Mouse (Mus musculus) forebrain, embryonic 11.5 days (tissue): ENCODE measurements around the gene Prkag2. TPM values are rescaled to one million over a fixed set of nuclear protein-coding genes. Genes with fewer than 3 reads are reported as not detected.

Experiments
- ATAC-seq: fragments of 200-750 bp; cut with Nextera tagmentation; replicated peaks from 2 replicates; pipeline ENCODE4 v1.8.0; 2017; ENCODE audit warnings: moderate TSS enrichment; ENCODE audit not compliant: low FRiP score
- DNase-seq: peaks from one replicate; pipeline ENCODE4 v3.0.0-alpha.2; 2017; ENCODE audit warnings: low spot score
- H3K27ac ChIP-seq: fragments of 300-500 bp; sonication (generic); 2 replicates; pipeline ENCODE4 v1.5.1; 2014; ENCODE audit warnings: low read depth, low read length
- H3K27me3 ChIP-seq: fragments of 300-500 bp; sonication (generic); 2 replicates; pipeline ENCODE4 v1.6.1; 2014; ENCODE audit warnings: mild to moderate bottlenecking, low read length, mixed read lengths; ENCODE audit not compliant: control insufficient read depth, insufficient read depth
- H3K36me3 ChIP-seq: fragments of 300-500 bp; sonication (generic); 2 replicates; pipeline ENCODE4 v1.6.1; 2014; ENCODE audit warnings: mild to moderate bottlenecking, low read length, moderate library complexity, mixed read lengths; ENCODE audit not compliant: control insufficient read depth, insufficient read depth
- H3K4me1 ChIP-seq: fragments of 300-500 bp; sonication (generic); replicated peaks from 2 replicates; pipeline ENCODE4 v1.6.1; 2014; ENCODE audit warnings: low read length, mixed read lengths; ENCODE audit not compliant: control insufficient read depth, insufficient read depth
- H3K4me2 ChIP-seq: fragments of 300-500 bp; sonication (generic); 2 replicates; pipeline ENCODE4 v1.6.1; 2014; ENCODE audit warnings: low read depth, mild to moderate bottlenecking, low read length, moderate library complexity, mixed read lengths; ENCODE audit not compliant: severe bottlenecking
- H3K4me3 ChIP-seq: fragments of 300-500 bp; sonication (generic); 2 replicates; pipeline ENCODE4 v1.5.1; 2014; ENCODE audit warnings: low read depth, low read length
- H3K9ac ChIP-seq: fragments of 300-500 bp; sonication (generic); 2 replicates; pipeline ENCODE4 v1.6.1; 2014; ENCODE audit warnings: low read length
- H3K9me3 ChIP-seq: fragments of 300-500 bp; sonication (generic); 2 replicates; pipeline ENCODE4 v1.6.1; 2016; ENCODE audit warnings: low read length, mixed read lengths; ENCODE audit not compliant: control insufficient read depth
- WGBS: fragments of 180-500 bp; shearing (Covaris S2); extraction: QIAGEN DNeasy Blood & Tissue Kit; methylation state at CpG from one replicate; pipeline ENCODE4 v1.1.7; 2014; 5-methylcytosine and 5-hydroxymethylcytosine counted together
- polyA plus RNA-seq: library from polyadenylated mRNA; unstranded; fragments of >200 nt; fragmentation: Nextera tagmentation; extraction: Ambion mirVana; gene quantifications from 2 replicates; pipeline ENCODE4 v1.2.1, GENCODE M21; 2014

Gene Prkag2
- polyA plus RNA-seq, 1 experiment from 2014 or later, result 54.4 TPM

GRCm38 (mm10) chr5:25031037-25031436 lies 69.4 kb downstream of the Prkag2 start:
- no peak overlapping the region for H3K4me3 ChIP-seq
- H3K9ac ChIP-seq, result no peak overlapping the region
- H3K27ac ChIP-seq, result no peak overlapping the region
- H3K4me1 ChIP-seq, result no peaks in the 10 kb centered on the region
- no peak overlapping the region for H3K4me2 ChIP-seq
- no peak for ATAC-seq
- DNase-seq, result no peak
- no peaks in the 10 kb centered on the region for H3K36me3 ChIP-seq
- 92% methylated on average over 11 of the region's 11 CpGs for WGBS
- no peaks in the 10 kb centered on the region for H3K27me3 ChIP-seq
- no peaks in the 10 kb centered on the region for H3K9me3 ChIP-seq

GRCm38 (mm10) chr5:25030276-25030681 lies 70.2 kb downstream of the Prkag2 start:
- Histone ChIP-seq H3K9ac (no peak overlapping the region), H3K4me1 (no peaks in the 10 kb centered on the region), H3K36me3 (no peaks in the 10 kb centered on the region), H3K9me3 (no peaks in the 10 kb centered on the region), H3K4me2 (no peak overlapping the region), H3K4me3 (no peak overlapping the region), H3K27me3 (no peaks in the 10 kb centered on the region), H3K27ac (no peak overlapping the region)
- DNase-seq (no peak), ATAC-seq (no peak)
- 80% methylated on average over 3 of the region's 3 CpGs for WGBS

GRCm38 (mm10) chr5:25027673-25028072 lies 72.8 kb downstream of the Prkag2 start:
- WGBS, result 73% methylated on average over 4 of the region's 4 CpGs
- no peak for DNase-seq
- H3K27ac ChIP-seq, result no peak overlapping the region
- H3K9ac ChIP-seq, result no peak overlapping the region
- no peak for ATAC-seq
- no peaks in the 10 kb centered on the region for H3K9me3 ChIP-seq
- H3K4me1 ChIP-seq, result no peaks in the 10 kb centered on the region
- no peaks in the 10 kb centered on the region for H3K36me3 ChIP-seq
- H3K4me3 ChIP-seq, result no peak overlapping the region
- H3K27me3 ChIP-seq, result no peaks in the 10 kb centered on the region
- H3K4me2 ChIP-seq, result no peak overlapping the region

- Histone ChIP-seq H3K27ac (no peak overlapping the region), H3K9ac (no peak overlapping the region), H3K4me2 (no peak overlapping the region)
Measured at GRCm38 (mm10) chr5:25025309-25026019, 75.0 kb downstream of the Prkag2 start.

GRCm38 (mm10) chr5:25022904-25023303 lies 77.5 kb downstream of the Prkag2 start:
- 52% methylated on average over 4 of the region's 4 CpGs for WGBS
- ATAC-seq (no peak), DNase-seq (peak; percentile 74)
- Histone ChIP-seq H3K27ac (no peak overlapping the region), H3K36me3 (no peaks in the 10 kb centered on the region), H3K4me1 (no peaks in the 10 kb centered on the region), H3K27me3 (no peaks in the 10 kb centered on the region), H3K9me3 (no peaks in the 10 kb centered on the region), H3K9ac (no peak overlapping the region), H3K4me2 (no peak overlapping the region), H3K4me3 (no peak overlapping the region)

More at GRCm38 (mm10) chr5:25025309-25026019, 75.0 kb downstream of the Prkag2 start:
- no peaks in the 10 kb centered on the region for H3K9me3 ChIP-seq
- no peaks in the 10 kb centered on the region for H3K4me1 ChIP-seq
- no peak overlapping the region for H3K4me3 ChIP-seq
- no peaks in the 10 kb centered on the region for H3K27me3 ChIP-seq
- H3K36me3 ChIP-seq, result no peaks in the 10 kb centered on the region
- WGBS, result 81% methylated on average over 12 of the region's 12 CpGs
- ATAC-seq (no peak), DNase-seq (no peak)

- no peak for DNase-seq
- H3K27me3 ChIP-seq, result no peaks in the 10 kb centered on the region
- no peak overlapping the region for H3K4me2 ChIP-seq
- H3K9me3 ChIP-seq, result no peaks in the 10 kb centered on the region
- no peak overlapping the region for H3K4me3 ChIP-seq
- no peaks in the 10 kb centered on the region for H3K36me3 ChIP-seq
- 82% methylated on average over 6 of the region's 6 CpGs for WGBS
- no peak overlapping the region for H3K9ac ChIP-seq
- H3K27ac ChIP-seq, result no peak overlapping the region
- ATAC-seq, result no peak
- no peaks in the 10 kb centered on the region for H3K4me1 ChIP-seq
Measured at GRCm38 (mm10) chr5:25019221-25019620, 81.2 kb downstream of the Prkag2 start.

- no peak overlapping the region for H3K27ac ChIP-seq
- DNase-seq (no peak), ATAC-seq (no peak)
- no peak overlapping the region for H3K9ac ChIP-seq
- H3K9me3 ChIP-seq, result no peaks in the 10 kb centered on the region
- H3K36me3 ChIP-seq, result no peaks in the 10 kb centered on the region
- no peak overlapping the region for H3K4me3 ChIP-seq
- peaks cover 19% of the 10 kb centered on the region for H3K4me1 ChIP-seq
- H3K27me3 ChIP-seq, result no peaks in the 10 kb centered on the region
- WGBS, result 76% methylated on average over 4 of the region's 4 CpGs
- H3K4me2 ChIP-seq, result no peak overlapping the region
Measured at GRCm38 (mm10) chr5:25012134-25012533, 88.3 kb downstream of the Prkag2 start.

GRCm38 (mm10) chr5:25011019-25011485 lies 89.4 kb downstream of the Prkag2 start:
- H3K9ac ChIP-seq, result no peak overlapping the region; the same call in 1 of the 2 replicates
- H3K4me1 ChIP-seq, result peaks cover 19% of the 10 kb centered on the region
- no peaks in the 10 kb centered on the region for H3K9me3 ChIP-seq
- no peaks in the 10 kb centered on the region for H3K27me3 ChIP-seq
- no peak overlapping the region for H3K4me2 ChIP-seq
- no peak overlapping the region for H3K27ac ChIP-seq
- DNase-seq (peak; percentile 89), ATAC-seq (peak; percentile 65)
- no peak overlapping the region for H3K4me3 ChIP-seq
- no peaks in the 10 kb centered on the region for H3K36me3 ChIP-seq
- WGBS, result 13% methylated on average over 8 of the region's 8 CpGs

GRCm38 (mm10) chr5:25010438-25010892 lies 90.0 kb downstream of the Prkag2 start:
- no peak overlapping the region for H3K4me3 ChIP-seq
- H3K27me3 ChIP-seq, result no peaks in the 10 kb centered on the region
- no peak overlapping the region; the same call in 1 of the 2 replicates for H3K9ac ChIP-seq
- no peaks in the 10 kb centered on the region for H3K36me3 ChIP-seq
- DNase-seq (peak; percentile 93), ATAC-seq (peak; percentile 69)
- peak overlapping the region; percentile 31; the same call in 1 of the 2 replicates for H3K4me2 ChIP-seq
- no peak overlapping the region for H3K27ac ChIP-seq
- no peaks in the 10 kb centered on the region for H3K9me3 ChIP-seq
- WGBS, result 5% methylated on average over 9 of the region's 9 CpGs
- peaks cover 19% of the 10 kb centered on the region for H3K4me1 ChIP-seq
